In genomic region chr8:84308376-84308775, GRCm38 (mm10) we compare ENCODE assay signal across 27 mouse cellular contexts. TPM values are rescaled to one million over a fixed set of nuclear protein-coding genes. Genes with fewer than 3 reads are reported as not detected.
DNase-seq lines count a peak whose midpoint lies in the region; ATAC-seq and TF ChIP-seq lines count a peak whose summit lies in the region.
"Had no signal": no experiment of that assay in that cellular context is flagged by ENCODE, and none has a peak within 500 bp of the region (broad histone marks: within the 10 kb centered on the region; RNA-seq: fewer than 3 reads in every experiment).

No protein-coding gene starts in this region.

- TF ChIP-seq CTCF in gastrocnemius, adult 2 months (IDR thresholded peaks at IDR 0.05): no peak

- no peak overlapping the region for H3K27ac ChIP-seq in embryonic facial prominence, embryonic 11.5 days (replicated peaks; ENCODE audit: low read depth, low read length)
- H3K27ac ChIP-seq in embryonic facial prominence, embryonic 10.5 days (replicated peaks): no peak overlapping the region
- H3K27ac ChIP-seq in hindbrain, embryonic 12.5 days: no peak overlapping the region
- H3K27ac ChIP-seq in gastrocnemius, adult 2 months: no peak overlapping the region
- H3K27ac ChIP-seq: forebrain, embryonic 12.5 days; heart, embryonic 15.5 days; hindbrain, postnatal 0 days; layer of hippocampus, adult 2 months; left cerebral cortex, adult 2 months; liver, embryonic 14.5 days; midbrain, embryonic 15.5 days; stomach, embryonic 15.5 days had no signal

- peak; percentile 16 for DNase-seq in embryonic facial prominence, embryonic 11.5 days (ENCODE audit: low spot score)
- DNase-seq in embryonic facial prominence, embryonic 10.5 days (ENCODE audit: low spot score): no peak
- peak; percentile 45 for DNase-seq in adipocyte (ENCODE audit: low spot score)
- DNase-seq in embryo, embryonic 11.5 days (ENCODE audit: low read depth, low spot score): peak; percentile 22
- DNase-seq in mesoderm, embryonic 11.5 days (ENCODE audit: low read depth, low spot score): peak; percentile 64
- no peak for DNase-seq in gastrocnemius, adult 2 months
- DNase-seq: B cell, adult 2 months; cerebellum, adult 9-10 months; gastrocnemius, postnatal 36 days; heart, postnatal 4 days; kidney, adult 18-20 months; kidney, postnatal 14 days; left cerebral cortex, postnatal 4 days; right cerebral cortex, postnatal 14 days; thymus, adult 18-20 months; thymus, postnatal 4 days had no signal

- intact Hi-C loops in gastrocnemius, adult 2 months (cut with DNase I): no loop called here

- ATAC-seq in embryonic facial prominence, embryonic 11.5 days (replicated peaks; ENCODE audit: insufficient number of reproducible peaks, low FRiP score, low TSS enrichment, low read depth): no peak
- no peak for ATAC-seq in hindbrain, embryonic 12.5 days (ENCODE audit: low FRiP score)
- ATAC-seq: hindbrain, postnatal 0 days; lung, postnatal 0 days; midbrain, embryonic 15.5 days had no signal

- no peak overlapping the region for H3K4me3 ChIP-seq in embryonic facial prominence, embryonic 11.5 days (ENCODE audit: low read depth, low read length)
- H3K4me3 ChIP-seq in embryonic facial prominence, embryonic 10.5 days: no peak overlapping the region
- no peak overlapping the region for H3K4me3 ChIP-seq in hindbrain, embryonic 12.5 days
- no peak overlapping the region for H3K4me3 ChIP-seq in gastrocnemius, adult 2 months
- H3K4me3 ChIP-seq: forebrain, embryonic 12.5 days; heart, embryonic 15.5 days; layer of hippocampus, adult 2 months; left cerebral cortex, adult 2 months; midbrain, embryonic 15.5 days; myocyte; stomach, embryonic 15.5 days had no signal

- H3K27me3 ChIP-seq in embryonic facial prominence, embryonic 11.5 days (ENCODE audit: control insufficient read depth, insufficient read depth, low read length): no peaks in the 10 kb centered on the region
- no peaks in the 10 kb centered on the region for H3K27me3 ChIP-seq in embryonic facial prominence, embryonic 10.5 days (replicated peaks; ENCODE audit: low read depth, poor library complexity, severe bottlenecking)
- 0 out of 2 replicates have a peak, but pooled peaks cover 2% of the 10 kb centered on the region for H3K27me3 ChIP-seq in hindbrain, embryonic 12.5 days
- H3K27me3 ChIP-seq: forebrain, embryonic 12.5 days; midbrain, embryonic 15.5 days; stomach, embryonic 15.5 days had no signal

- no peaks in the 10 kb centered on the region for H3K9me3 ChIP-seq in embryonic facial prominence, embryonic 11.5 days (replicated peaks; ENCODE audit: control insufficient read depth, low read length)
- H3K9me3 ChIP-seq in embryonic facial prominence, embryonic 10.5 days: no peaks in the 10 kb centered on the region
- H3K9me3 ChIP-seq in hindbrain, embryonic 12.5 days (replicated peaks): no peaks in the 10 kb centered on the region
- H3K9me3 ChIP-seq: forebrain, embryonic 12.5 days; heart, embryonic 15.5 days; midbrain, embryonic 15.5 days; stomach, embryonic 15.5 days had no signal

- WGBS in embryonic facial prominence, embryonic 11.5 days: 48% methylated on average over 3 of the region's 3 CpGs
- 62% methylated on average over 3 of the region's 3 CpGs for WGBS in embryonic facial prominence, embryonic 10.5 days
- WGBS in hindbrain, embryonic 12.5 days: 67% methylated on average over 3 of the region's 3 CpGs

- H3K36me3 ChIP-seq in embryonic facial prominence, embryonic 11.5 days (replicated peaks; ENCODE audit: control insufficient read depth, insufficient read depth, low read depth, low read length): no peaks in the 10 kb centered on the region
- no peaks in the 10 kb centered on the region for H3K36me3 ChIP-seq in embryonic facial prominence, embryonic 10.5 days (replicated peaks)
- H3K36me3 ChIP-seq in hindbrain, embryonic 12.5 days: no peaks in the 10 kb centered on the region
- H3K36me3 ChIP-seq: forebrain, embryonic 12.5 days; heart, embryonic 15.5 days; midbrain, embryonic 15.5 days; stomach, embryonic 15.5 days had no signal

- no peaks in the 10 kb centered on the region for H3K4me1 ChIP-seq in embryonic facial prominence, embryonic 11.5 days (ENCODE audit: control insufficient read depth, insufficient read depth, low read length)
- no peaks in the 10 kb centered on the region for H3K4me1 ChIP-seq in embryonic facial prominence, embryonic 10.5 days
- no peaks in the 10 kb centered on the region for H3K4me1 ChIP-seq in hindbrain, embryonic 12.5 days
- H3K4me1 ChIP-seq: forebrain, embryonic 12.5 days; midbrain, embryonic 15.5 days; stomach, embryonic 15.5 days had no signal

- no peak overlapping the region for H3K9ac ChIP-seq in embryonic facial prominence, embryonic 11.5 days (replicated peaks; ENCODE audit: low read length)
- H3K9ac ChIP-seq in hindbrain, embryonic 12.5 days: no peak overlapping the region
- H3K9ac ChIP-seq: forebrain, embryonic 12.5 days; heart, embryonic 15.5 days; liver, embryonic 14.5 days; midbrain, embryonic 15.5 days; stomach, embryonic 15.5 days had no signal

- no peak overlapping the region for H3K4me2 ChIP-seq in embryonic facial prominence, embryonic 11.5 days (ENCODE audit: low read depth, low read length)
- H3K4me2 ChIP-seq in hindbrain, embryonic 12.5 days (replicated peaks): no peak overlapping the region
- H3K4me2 ChIP-seq: forebrain, embryonic 12.5 days; heart, embryonic 15.5 days; midbrain, embryonic 15.5 days; stomach, embryonic 15.5 days had no signal

RNA-seq across cellular contexts. Expression of gene Ccdc130, which starts 38.2 kb away (rescaled TPM):
- 20.3 and 21.2 TPM in 2 replicates for polyA plus RNA-seq in embryonic facial prominence, embryonic 11.5 days (2014; fragmentation: Nextera tagmentation; extraction: Ambion mirVana)
- polyA plus RNA-seq in embryonic facial prominence, embryonic 10.5 days (2016; fragmentation: Nextera tagmentation; extraction: Ambion mirVana): 21.9 and 24.6 TPM in 2 replicates
- 18.4 and 22.0 TPM in 2 replicates for polyA plus RNA-seq in hindbrain, embryonic 12.5 days (2016; fragmentation: Nextera tagmentation; extraction: Ambion mirVana)
- total RNA-seq in gastrocnemius, adult 2 months (2021): 1 to 10 TPM; 7.7 to 9.1 TPM

RNA-seq across cellular contexts. Expression of gene Mri1, which starts 51.2 kb away (rescaled TPM):
- 50.6 and 54.1 TPM in 2 replicates for polyA plus RNA-seq in embryonic facial prominence, embryonic 11.5 days (2014; fragmentation: Nextera tagmentation; extraction: Ambion mirVana)
- 64.0 and 64.2 TPM in 2 replicates for polyA plus RNA-seq in embryonic facial prominence, embryonic 10.5 days (2016; fragmentation: Nextera tagmentation; extraction: Ambion mirVana)
- 57.3 and 62.9 TPM in 2 replicates for polyA plus RNA-seq in hindbrain, embryonic 12.5 days (2016; fragmentation: Nextera tagmentation; extraction: Ambion mirVana)
- total RNA-seq in gastrocnemius, adult 2 months (2021): 10 to 100 TPM; 14.0 to 15.9 TPM

RNA-seq across cellular contexts. Expression of gene D8Ertd738e, which starts 58.9 kb away (rescaled TPM):
- 322 and 340 TPM in 2 replicates for polyA plus RNA-seq in embryonic facial prominence, embryonic 11.5 days (2014; fragmentation: Nextera tagmentation; extraction: Ambion mirVana)
- polyA plus RNA-seq in embryonic facial prominence, embryonic 10.5 days (2016; fragmentation: Nextera tagmentation; extraction: Ambion mirVana): 409 and 427 TPM in 2 replicates
- polyA plus RNA-seq in hindbrain, embryonic 12.5 days (2016; fragmentation: Nextera tagmentation; extraction: Ambion mirVana): 255 and 266 TPM in 2 replicates
- total RNA-seq in gastrocnemius, adult 2 months (2021): 100 to 1,000 TPM; 187 to 222 TPM

Comparison
In these comparisons a context has a peak if more than half of its experiments do, and no peak if none do; other contexts are left out.
1. DNase-seq: peak in embryonic facial prominence, embryonic 11.5 days (single experiment), adipocyte (single experiment), embryo, embryonic 11.5 days (single experiment) and mesoderm, embryonic 11.5 days (single experiment); none in embryonic facial prominence, embryonic 10.5 days (single experiment) and gastrocnemius, adult 2 months (single experiment).